Mouse (Mus musculus) brain, embryonic 14.5 days (tissue): ENCODE measurements at regions not wholly inside any gene's neighbourhood (a gene's known extent, or its start where the extent isn't known, plus 50 kb on each side); places are given as distances from the start of the nearest gene placed in this dataset.

Experiments
- DNase-seq: peaks from one replicate; pipeline ENCODE4 v3.0.0-alpha.2; 2011; ENCODE audit warnings: low read depth
- CTCF ChIP-seq: fragments of 200-500 bp; IDR thresholded peaks from 2 replicates; pipeline ENCODE4 v1.5.1; 2012; ENCODE audit warnings: inconsistent platforms, mild to moderate bottlenecking, moderate library complexity, borderline replicate concordance; ENCODE audit not compliant: insufficient read depth, insufficient read length; ENCODE audit errors: extremely low read depth
- POLR2A ChIP-seq: fragments of 200-500 bp; IDR thresholded peaks from 2 replicates; pipeline ENCODE4 v1.6.1; 2012; ENCODE audit warnings: mild to moderate bottlenecking, inconsistent platforms, borderline replicate concordance; ENCODE audit not compliant: poor library complexity, insufficient read depth, insufficient read length, severe bottlenecking; ENCODE audit errors: extremely low read depth

- no peak for DNase-seq
- TF ChIP-seq CTCF (no peak), POLR2A (no peak)
These were observed 210.2 kb upstream of the Ankrd55 start for GRCm38 (mm10) chr13:112078088-112078487.

DNA sequence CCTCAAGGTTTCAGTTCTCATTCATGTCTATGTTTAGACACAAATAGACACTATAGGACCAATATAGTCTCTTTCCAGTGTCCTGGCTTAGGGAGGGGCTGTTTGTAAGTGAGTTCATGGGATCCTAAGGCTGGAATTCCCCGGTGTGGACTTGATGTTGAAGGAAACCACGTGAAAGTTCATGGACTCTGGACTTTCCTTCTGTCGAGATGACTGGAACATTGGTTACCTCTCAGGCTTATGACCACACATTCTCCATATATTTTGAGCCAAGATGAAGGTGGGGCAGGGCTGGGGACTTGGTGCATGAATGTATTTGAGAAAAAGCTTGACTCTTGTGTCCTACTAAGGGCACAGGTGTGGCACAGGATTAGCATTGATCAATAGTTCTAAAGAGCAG is 206.3 kb upstream of the Ankrd55 start:
- no peak for DNase-seq
- TF ChIP-seq CTCF (no peak), POLR2A (no peak)

GRCm38 (mm10) chr13:112084484-112085278 is 203.6 kb upstream of the Ankrd55 start:
- TF ChIP-seq POLR2A (no peak), CTCF (no peak)
- DNase-seq, result peak; percentile 76

GRCm38 (mm10) chr13:112088312-112088771 is 199.9 kb upstream of the Ankrd55 start:
- no peak for TF ChIP-seq CTCF
- no peak for TF ChIP-seq POLR2A
- DNase-seq, result peak; percentile 25

- no peak for TF ChIP-seq CTCF
- TF ChIP-seq POLR2A, result no peak
- peak; percentile 8 for DNase-seq
These were observed 197.5 kb upstream of the Ankrd55 start for GRCm38 (mm10) chr13:112090737-112091136.

- TF ChIP-seq CTCF (no peak), POLR2A (no peak)
- peak; percentile 43 for DNase-seq
These were observed 192.6 kb upstream of the Ankrd55 start for GRCm38 (mm10) chr13:112095595-112096139.

- no peak for DNase-seq
These were observed 188.2 kb upstream of the Ankrd55 start for GRCm38 (mm10) chr13:112099953-112100591.

GRCm38 (mm10) chr13:112100592-112101420 is 187.4 kb upstream of the Ankrd55 start:
- DNase-seq, result peak; percentile 87
- TF ChIP-seq CTCF (no peak), POLR2A (peak; percentile 37; the same call in 1 of the 2 replicates)

More at GRCm38 (mm10) chr13:112099953-112100591, 188.2 kb upstream of the Ankrd55 start:
- no peak for TF ChIP-seq POLR2A
- no peak for TF ChIP-seq CTCF

DNA sequence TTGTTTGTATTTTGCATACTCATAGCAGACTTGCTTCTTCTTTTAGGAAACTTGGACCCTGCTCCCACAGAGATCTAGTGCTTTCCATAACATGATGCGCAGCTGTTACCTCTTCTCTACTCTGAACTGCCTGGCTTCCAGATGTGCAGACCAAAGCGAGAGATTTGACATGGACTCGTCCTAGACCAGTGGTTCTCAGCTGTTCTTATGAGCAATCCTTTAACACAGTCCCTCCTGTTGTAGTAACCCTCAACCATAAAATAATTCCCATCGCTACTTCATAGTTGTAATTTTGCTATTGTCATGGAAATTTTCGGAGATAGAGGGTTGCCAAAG is 186.9 kb upstream of the Ankrd55 start:
- no peak for DNase-seq
- TF ChIP-seq CTCF, result no peak
- TF ChIP-seq POLR2A, result no peak

DNA sequence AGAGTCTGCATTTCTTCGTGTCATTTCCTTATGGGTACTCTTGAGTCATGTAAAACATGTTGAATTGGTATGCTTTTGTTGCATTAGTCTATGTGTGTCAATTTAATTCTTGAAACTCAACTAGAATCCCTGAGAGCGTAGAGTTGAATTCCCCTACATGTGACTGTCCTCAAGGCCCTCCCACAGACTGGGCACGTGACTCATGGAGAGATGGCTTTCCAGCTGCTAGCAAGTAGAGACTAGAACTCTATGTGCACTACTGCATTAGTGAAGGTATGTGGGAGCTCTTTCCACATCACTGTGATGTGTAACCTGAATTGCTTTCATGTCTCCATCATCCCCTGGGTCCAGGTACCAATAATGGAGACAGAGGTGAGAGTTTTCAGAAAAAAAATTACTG is 182.3 kb upstream of the Ankrd55 start:
- TF ChIP-seq CTCF (no peak), POLR2A (no peak)
- DNase-seq, result no peak

- TF ChIP-seq CTCF (no peak), POLR2A (no peak)
- DNase-seq, result no peak
These were observed 173.5 kb upstream of the Ankrd55 start for GRCm38 (mm10) chr13:112114741-112115201.
